Mouse (Mus musculus) urinary bladder, postnatal 25 days (tissue): ENCODE results near the gene Gnai3.

ENCODE experiments used
- DNase-seq: peaks from one replicate; pipeline ENCODE4 v3.0.0; 2022; ENCODE audit warnings: low spot score

Gene Gnai3

DNA sequence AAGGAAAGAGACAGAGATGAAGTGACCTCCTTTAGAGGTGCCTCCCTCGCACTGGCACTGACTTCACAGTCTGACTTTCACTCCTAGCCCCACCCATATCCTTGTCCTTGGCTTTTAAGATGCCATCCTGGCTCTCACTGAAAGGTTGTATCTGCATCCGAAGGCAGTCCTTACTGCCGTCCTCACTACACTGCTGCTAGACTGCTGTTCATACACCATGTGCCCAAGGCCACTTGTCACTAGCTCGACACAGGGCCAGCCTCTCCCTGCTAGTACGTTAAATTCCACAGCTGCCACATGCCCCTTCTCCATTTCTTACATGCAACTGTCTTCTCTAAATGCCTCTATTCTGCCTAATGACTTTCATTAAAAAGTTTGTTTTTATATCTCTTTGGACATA is 34.6 kb downstream of the Gnai3 start:
- DNase-seq = no peak

DNA sequence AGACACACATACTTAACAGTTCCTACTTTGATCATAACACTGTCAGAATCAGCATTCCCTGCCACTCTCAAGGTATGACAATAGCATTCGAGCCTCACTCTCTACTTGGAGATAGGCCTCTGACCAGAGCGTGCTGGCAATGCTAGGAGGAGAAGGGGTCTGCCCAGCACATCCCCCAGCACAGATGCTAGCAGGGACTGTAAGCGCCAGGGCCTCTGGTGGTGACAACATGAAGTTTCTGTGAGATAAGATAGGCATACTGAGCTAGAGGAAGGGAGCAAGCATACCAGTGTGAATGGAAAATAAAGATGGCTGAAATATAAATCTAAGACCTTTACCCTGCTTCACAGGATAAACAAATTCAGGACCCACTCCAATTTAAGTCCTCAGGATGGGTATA is 40.7 kb downstream of the Gnai3 start:
- no peak for DNase-seq

DNA sequence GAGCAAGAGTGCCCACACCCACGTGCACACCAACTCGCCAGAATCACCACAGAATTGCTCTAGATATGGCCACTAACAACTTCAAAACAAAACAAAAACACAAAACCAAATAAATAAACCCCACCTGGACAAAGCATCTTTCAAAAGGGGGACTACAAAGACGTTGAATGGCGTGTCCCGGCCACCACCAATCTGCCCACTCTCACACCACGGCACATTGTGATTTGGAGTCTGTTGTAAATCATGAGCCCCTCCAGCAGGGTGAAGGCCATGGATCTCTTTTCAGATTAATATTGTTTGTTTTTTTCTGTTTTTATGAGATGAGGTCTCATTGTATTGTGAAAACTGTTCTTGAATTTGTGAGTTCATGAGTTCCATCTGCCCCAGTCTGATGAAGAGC is 43.9 kb downstream of the Gnai3 start:
- no peak for DNase-seq

DNA sequence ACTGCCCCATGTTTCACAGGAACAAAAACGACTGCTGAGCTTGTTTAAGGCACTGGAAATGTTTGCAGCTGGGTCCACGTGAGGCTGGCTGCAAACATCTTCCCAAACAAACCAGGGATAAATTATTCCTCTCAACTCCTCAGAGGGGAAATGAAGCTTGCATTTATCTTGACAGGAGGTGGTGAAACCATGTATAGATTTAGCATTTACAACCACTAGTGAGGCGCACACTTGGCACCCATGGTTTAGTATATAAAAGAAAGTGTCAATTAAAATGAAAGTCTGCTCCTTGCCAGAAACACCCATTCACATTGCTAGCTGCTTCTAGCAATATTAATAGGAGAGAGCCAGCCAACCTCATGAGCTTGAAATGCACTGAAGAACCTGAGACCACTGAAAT is 44.4 kb downstream of the Gnai3 start:
- no peak for DNase-seq

DNA sequence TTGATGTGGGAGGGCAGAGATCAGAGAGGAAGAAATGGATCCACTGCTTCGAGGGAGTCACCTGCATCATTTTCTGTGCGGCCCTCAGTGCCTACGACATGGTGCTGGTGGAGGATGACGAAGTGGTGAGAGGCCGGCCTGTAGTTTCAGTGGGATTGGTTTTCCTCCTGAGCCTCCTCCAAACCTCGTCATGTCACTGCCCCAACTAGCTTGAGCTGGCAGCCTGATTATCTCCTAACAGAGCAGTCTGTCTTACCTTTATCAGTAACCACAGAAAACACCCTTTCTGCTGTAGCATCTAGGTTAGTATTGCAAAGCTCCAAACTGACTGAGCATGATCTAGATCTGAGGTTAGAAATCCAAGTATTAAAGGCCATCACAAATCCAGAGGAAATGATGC is 47.6 kb downstream of the Gnai3 start:
- DNase-seq = no peak

DNA sequence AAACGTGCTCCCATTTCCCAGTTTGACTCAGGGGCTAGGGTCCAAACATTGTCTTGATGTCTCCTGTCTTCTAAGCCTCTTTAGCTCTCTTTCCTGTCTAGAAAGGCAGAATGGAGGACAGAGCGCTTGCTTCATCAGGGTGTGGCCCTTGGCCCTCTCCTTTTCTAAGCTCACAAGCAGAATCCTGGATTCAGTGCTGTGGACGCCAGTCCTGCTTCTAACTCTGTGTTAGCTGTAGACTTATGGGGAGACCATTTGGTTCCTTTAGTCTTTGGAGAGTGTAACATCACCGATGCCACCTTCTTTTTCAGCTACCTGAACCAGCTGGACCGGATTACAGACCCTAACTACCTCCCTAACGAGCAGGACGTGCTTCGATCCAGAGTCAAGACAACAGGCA is 48.3 kb downstream of the Gnai3 start:
- DNase-seq = no peak

DNA sequence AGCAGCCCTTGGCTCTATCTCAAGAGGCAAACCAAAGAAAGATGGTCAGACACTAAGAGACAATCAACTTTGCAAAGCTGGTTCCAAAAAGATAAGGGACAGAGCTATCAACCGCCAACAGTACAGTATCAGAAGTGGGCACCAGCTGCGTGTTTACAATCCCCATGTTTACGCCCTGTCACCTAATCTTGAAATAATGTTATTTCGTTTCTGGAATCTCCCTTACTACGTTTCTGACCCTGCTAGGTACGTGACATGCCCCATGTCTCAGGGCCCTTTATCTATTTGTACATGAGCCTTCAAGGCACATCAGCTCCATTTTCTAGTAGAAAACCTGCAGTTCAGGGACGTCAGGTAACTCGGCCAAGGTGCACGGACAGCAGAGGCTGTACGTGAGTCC is 49.2 kb downstream of the Gnai3 start:
- no peak for DNase-seq

DNA sequence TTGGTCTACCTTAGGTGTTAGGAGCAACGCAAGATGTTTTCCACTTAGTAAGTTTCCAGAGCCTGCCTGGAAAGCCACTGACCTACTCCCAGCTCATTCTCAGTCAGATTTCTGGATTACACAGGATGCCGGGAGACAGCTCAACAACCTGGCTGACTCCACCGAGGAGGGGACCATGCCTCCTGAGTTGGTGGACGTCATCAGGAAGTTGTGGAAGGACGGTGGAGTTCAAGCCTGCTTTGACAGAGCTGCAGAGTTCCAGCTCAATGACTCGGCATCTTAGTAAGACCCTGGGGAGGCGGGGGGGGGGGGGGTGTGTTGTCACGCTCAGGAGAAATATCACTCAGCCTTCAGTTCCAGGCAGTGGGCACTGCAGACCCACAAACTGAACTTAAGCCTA is 49.7 kb downstream of the Gnai3 start:
- DNase-seq = no peak

DNA sequence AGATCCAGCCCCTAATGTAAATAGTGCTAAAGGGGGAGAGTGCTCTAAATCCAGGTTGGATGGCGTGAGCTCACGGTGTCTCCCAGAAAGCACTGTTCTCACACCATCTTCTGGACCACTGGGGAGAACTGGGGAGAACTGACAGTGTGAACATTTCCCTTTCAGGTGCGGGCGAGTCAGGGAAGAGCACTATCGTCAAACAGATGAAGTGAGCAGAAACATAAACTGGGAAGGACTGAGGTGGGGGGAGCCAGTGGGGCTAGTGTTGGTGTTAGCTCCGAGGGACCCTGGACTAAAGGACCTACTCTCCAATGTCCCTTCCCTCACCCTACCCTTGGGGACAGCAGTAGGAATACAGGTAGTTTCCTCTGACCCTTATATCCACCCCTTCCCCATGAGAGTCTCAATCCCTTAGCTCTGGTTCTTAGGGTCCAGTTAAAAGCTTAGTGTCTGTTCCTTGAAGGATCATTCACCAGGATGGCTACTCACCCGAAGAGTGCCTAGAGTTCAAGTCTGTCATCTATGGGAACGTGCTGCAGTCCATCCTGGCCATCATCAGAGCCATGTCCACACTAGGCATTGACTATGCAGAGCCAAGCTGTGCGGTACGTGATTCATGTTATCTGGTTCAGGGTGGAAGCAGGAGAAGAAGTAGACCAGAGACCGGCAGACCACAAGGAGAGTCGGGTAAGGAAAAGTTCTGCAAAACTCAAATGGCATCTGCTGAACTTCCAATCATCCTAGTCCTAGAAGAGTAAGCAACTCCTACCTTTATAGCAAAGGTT is 50.8 kb downstream of the Gnai3 start:
- DNase-seq = no peak

DNA sequence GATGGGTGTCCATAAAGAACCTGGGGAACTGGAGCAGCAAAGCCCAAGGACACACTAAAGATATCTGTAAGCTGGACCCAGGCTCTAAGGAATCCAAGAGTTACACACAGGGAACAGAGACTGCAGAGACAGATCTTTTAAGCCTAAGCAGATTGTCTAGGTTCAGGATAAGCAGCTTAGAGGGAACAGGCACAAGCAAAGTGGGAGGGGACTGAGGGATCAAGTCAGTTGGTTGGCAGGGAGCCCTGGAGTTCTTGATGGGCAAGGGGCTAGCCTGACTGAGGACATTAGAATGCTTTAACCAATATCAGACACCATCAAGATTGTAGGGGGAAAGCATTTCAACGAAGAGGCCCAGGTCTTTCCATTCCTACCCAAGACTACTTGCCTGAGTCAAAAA is 51.8 kb downstream of the Gnai3 start:
- no peak for DNase-seq

DNA sequence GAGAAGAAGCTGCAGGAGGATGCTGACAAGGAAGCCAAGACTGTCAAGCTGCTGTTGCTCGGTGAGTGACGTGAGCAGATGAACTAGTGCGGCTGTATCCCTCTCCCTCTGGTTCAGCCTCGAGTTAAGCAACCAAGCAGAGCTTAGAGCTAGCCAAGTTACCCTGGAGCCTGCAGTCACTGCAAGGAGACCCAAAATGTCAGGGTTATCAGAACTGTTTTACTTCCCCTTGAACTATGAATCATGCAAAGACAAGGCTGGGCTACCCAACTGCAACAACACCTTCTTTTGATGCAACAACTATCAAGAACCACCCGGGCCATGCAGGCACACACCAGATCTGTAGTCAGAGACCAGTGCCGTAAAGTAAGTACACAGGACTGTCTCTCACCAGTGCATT is 52.6 kb downstream of the Gnai3 start:
- no peak for DNase-seq

DNA sequence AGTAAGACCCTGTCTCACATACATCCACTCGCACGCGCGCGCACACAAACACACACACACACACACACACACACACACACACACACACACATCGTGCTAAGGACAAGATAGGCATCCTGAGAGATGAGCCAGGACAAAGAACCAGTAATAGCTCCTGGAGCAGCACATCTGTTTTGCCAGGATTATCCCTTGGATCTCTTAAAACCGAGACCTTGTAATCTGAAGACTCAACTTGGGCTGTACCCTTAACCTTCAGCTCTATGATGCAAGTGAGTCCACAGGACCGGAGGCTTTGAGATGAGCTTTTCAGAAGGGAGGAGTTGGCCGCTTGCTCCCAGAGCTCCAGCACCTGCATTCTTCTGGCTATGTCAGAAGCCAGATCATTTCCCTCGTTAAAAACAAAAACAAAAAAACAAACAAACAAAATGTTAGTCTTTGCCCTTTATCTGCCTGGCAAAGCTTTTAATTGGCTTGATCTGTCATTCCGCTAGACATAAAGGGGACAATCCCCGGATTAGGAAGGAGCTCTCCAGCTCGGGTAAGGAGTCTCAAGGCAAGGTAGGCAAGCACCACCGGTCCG is 53.3 kb downstream of the Gnai3 start, which contains the start of gene Gnat2:
Gene Gnat2, plus strand, starts transcription at position 254 of the 580 bp plus-strand sequence.
- DNase-seq = no peak

DNA sequence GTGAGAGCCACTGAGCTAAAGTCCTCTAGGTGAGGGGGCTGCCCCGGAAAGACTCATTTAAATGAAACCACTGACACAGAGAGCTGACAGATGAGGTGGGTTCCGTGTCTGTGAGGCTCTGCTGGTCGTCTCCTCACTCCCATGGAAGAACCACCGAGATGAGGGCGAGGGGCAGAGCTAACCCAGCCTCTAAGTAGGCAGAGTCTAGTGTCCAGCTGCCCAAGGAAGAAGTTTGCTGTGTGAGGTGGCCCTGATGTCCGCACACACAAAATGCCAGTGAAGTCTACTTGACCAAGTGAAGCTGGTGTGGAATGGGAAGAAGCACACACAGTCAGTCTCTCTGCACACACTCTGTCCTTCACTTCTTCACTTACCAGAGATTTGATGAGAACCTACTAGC is 53.9 kb downstream of the Gnai3 start:
- no peak for DNase-seq

DNA sequence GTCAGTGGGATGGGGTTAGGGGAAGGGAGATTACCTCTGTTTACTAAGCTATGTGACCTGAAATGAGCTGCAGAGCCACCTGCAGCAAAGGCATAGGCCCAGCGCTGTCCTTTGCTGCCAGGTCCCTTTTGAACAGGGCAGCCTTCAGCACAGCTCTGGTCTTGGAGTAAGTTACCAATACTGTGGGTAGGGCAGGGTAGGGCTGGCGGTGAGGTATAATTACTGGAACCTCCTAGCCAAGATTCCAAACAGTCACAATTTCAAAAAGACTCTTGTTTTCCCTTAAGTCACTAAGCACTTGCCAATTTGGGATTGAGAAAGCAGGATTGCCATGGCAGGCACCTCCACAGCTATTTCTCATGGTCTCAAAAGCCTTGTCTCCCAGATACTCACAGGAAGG is 55.4 kb downstream of the Gnai3 start:
- DNase-seq = no peak

DNA sequence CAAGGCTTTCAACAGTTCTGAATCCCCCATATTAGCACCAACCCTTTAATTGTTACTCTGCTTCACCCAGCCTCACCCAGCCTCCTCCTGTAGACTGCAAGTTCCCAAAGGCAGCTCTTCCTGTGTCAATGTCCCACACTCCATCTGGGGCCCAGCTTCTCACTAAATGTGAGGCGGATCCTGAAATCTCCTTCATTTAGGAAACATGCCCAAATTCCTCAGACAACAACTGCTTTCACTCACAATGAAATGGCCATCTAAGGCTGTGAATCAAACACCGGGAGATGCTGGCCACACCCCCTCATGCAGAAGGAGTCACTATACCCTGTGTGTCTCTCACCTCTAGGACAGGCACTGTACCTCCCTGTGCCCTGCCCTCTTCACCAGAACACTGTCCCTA is 56.0 kb downstream of the Gnai3 start:
- no peak for DNase-seq

DNA sequence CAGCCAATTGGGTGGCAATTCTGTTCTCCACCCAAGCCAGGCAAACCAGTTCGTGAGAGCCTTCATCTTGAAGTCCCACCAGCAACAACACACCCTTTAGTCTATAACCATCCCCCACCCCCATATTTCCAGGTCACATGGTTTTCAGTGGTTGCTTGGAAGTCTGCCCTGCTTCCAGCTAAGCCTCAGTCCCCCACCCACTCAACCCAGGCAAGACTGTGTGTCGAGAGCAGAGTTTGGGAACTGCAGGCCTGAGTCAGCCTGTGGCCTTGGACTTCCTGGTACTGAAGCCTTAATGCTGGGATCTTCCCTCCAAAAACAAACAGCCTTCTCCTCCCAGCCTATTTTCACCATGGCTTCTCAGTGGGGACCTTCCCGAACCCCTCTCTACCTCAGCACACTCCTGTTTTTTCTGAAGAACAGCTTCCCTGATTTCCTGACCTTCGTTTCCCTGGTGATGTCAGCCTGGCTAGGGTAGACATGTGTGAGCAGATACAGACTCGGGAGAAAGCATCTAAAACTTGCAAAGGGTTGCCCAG is 57.0 kb downstream of the Gnai3 start:
- DNase-seq = no peak

DNA sequence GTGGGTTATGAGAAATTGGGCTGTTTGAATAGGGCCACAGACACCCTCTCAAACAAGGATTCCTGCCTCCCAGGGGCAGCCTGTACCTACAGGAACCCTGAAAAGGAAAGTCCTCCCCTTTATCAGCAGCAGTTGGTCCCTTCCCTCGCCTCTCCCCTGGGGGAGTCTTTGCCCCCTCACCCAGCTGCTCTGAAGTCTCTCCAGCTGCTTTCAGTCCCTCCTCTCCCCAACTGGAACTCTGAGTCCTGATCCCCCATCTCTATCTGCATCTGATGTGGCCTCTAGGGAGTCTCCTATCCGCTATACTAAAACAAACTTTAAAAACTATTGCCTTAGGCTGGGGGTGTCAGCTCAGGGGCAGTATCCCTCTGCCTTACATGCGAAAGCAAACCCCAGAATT is 58.6 kb downstream of the Gnai3 start:
- no peak for DNase-seq

DNA sequence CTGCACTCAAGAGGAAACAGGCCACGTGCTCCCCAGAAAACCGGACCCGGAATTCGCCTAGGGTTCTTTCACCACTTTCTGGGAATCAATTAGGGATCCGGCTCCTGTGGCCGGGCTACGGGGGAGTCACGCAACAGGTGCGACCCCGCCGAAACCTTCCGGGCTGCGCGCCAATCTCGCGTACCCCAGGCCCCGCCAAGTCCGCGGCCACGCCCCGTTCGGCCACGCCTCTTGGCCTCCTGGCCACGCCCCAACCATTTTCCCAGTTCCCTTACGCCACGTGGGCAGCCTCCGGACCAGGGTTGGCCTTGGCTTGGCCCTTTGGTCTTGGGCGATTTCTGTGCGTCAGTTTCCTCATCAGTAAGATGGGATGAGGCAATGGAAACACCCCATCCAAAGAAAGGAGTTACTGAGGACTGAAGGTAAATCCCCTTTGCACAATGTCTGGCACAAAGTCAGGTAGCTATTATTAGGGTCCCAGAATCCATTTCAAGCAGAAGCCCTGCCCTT is 59.4 kb downstream of the Gnai3 start, which contains the start of gene Ampd2:
Gene Ampd2, minus strand, starts transcription at position 182 of the 510 bp plus-strand sequence.
- DNase-seq = peak; percentile 88

DNA sequence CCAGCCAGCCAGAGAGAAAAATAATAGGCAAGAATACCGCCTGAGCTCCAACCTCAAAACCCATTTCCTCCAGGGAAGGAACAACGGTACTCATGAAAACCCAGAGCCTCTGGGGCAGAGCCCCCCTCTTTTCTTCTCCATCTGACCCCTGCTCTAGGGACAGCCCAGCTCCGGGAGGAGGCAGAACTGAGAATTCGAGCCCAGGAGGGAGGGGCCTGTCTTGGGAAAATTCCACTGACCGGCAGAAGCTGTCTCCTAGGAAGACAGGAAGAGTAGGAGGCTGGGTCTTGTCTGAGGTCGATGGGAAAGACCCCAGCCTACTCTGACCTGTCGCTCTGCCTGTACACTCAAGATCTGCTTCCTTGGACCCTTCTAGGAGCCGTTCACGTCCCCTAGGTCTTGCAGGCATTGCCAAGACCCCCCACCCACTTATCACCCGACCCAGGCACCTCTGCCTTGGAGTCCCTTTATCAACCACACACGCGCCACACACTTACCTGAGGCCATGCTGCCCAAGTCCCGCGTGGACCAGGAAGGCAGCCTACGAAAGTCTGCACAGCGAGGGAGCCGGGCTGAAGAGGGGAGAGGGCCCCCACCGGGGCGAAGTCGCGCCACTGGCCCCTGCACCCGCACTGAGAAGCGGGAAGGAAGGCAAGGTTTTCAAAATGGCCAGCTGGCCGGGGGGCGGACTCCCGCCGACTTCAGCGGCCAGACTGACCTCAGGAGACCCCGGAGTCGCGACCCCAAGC is 60.1 kb downstream of the Gnai3 start:
- DNase-seq = peak; percentile 74

DNA sequence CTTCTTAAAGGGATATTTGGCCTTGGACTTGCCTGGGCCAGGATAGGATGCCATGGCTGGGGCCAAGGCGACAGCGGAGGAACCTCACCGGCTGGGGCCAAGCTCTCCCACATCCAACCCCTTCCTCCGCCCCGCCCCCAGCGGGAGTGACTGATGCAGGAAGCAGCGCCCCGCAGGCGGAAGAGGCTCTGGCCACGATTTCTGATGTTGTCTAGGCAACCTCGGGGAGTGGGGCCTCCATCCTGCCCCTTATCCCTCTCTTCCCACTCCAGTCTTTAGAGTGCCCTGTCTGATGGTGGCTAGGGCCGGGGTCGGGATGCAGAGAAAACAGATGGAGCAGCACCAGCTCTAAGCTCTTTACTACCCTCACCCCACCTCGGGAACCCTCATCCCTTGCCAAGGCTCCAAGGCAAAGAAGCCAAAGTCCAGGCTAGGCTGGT is 60.6 kb downstream of the Gnai3 start:
- peak; percentile 92 for DNase-seq

DNA sequence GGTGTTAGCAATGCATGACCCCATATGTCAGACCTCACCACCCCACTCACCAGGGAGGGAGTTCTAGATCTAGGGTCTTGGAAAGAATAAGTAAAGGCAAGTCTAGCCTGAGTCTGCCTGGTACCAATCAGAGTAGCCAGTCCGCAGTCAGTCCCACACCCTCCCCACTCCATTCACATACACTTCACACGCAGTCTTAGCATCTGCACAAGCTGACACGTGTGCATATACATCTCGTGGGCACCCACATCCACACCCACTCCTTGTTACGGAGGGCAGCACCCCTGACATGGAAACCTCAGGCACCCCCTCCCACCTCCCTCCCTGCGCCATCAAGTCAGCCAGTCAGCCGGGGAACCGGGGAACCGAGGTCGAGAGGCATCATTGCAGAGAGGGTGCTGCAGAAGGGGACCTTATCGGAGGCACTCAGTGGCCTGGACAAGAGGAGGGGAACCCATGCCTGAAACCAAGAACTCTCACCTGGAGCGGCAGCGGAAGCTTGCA is 61.1 kb downstream of the Gnai3 start:
- no peak for DNase-seq

DNA sequence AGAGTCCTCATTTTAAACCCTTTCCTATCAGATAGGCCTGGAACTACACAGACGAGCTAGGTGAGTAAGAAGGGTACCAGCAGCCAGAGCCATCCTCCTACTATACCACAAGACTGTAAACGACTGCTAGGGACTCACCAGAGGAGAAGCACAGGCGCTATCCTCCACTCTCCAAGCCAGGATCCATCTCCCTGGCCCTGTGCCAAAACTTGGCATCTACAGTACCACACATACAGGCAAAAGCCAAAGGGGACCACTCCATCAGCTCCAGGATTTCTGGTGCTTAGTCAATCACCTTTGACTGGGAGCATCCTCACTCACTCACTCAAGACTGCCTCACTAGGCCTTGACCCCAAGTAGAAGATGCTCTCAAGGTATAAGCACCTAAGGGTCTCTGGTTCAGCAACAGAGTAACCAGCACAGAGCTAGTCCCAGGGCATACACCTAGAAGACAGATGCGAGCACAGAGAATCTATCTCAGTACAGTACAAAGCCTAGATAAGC is 62.0 kb downstream of the Gnai3 start:
- DNase-seq = no peak
